Mouse (Mus musculus) intestine, postnatal 0 days (tissue): ENCODE data around the gene Gtf2ird1. TPM values are rescaled to one million over a fixed set of nuclear protein-coding genes. Genes with fewer than 3 reads are reported as not detected.

Source experiments
- ATAC-seq: fragments of 200-750 bp; cut with Nextera tagmentation; 2 replicates; pipeline ENCODE4 v1.8.0; 2017; ENCODE audit warnings: mild to moderate bottlenecking, moderate TSS enrichment, moderate library complexity
- H3K27ac ChIP-seq: fragments of 300-500 bp; sonication (generic); 2 replicates; pipeline ENCODE4 v1.5.1; 2014; ENCODE audit warnings: mild to moderate bottlenecking, low read depth, low read length, moderate library complexity
- H3K27me3 ChIP-seq: fragments of 300-500 bp; sonication (generic); replicated peaks from 2 replicates; pipeline ENCODE4 v1.6.1; 2014; ENCODE audit warnings: low read length, mixed read lengths; ENCODE audit not compliant: control insufficient read depth, insufficient read depth
- H3K36me3 ChIP-seq: fragments of 300-500 bp; sonication (generic); 2 replicates; pipeline ENCODE4 v1.6.1; 2014; ENCODE audit warnings: mild to moderate bottlenecking, moderate library complexity; ENCODE audit not compliant: control insufficient read depth, insufficient read depth
- H3K4me1 ChIP-seq: fragments of 300-500 bp; sonication (generic); replicated peaks from 2 replicates; pipeline ENCODE4 v1.6.1; 2014; ENCODE audit warnings: antibody characterized with exemption, low read length, mixed read lengths; ENCODE audit not compliant: control insufficient read depth, insufficient read depth
- H3K4me2 ChIP-seq: fragments of 300-500 bp; sonication (generic); replicated peaks from 2 replicates; pipeline ENCODE4 v1.6.1; 2014; ENCODE audit warnings: low read depth, mild to moderate bottlenecking, moderate library complexity
- H3K4me3 ChIP-seq: fragments of 300-500 bp; sonication (generic); 2 replicates; pipeline ENCODE4 v1.5.1; 2014; ENCODE audit warnings: low read depth, low read length
- H3K9ac ChIP-seq: fragments of 300-500 bp; sonication (generic); 2 replicates; pipeline ENCODE4 v1.6.1; 2014; ENCODE audit warnings: mild to moderate bottlenecking, low read depth, low read length
- H3K9me3 ChIP-seq: fragments of 300-500 bp; sonication (generic); 2 replicates; pipeline ENCODE4 v1.6.1; 2016; ENCODE audit warnings: mixed run types; ENCODE audit not compliant: control insufficient read depth
- CTCF ChIP-seq: sonication (generic); IDR thresholded peaks from 2 replicates; pipeline ENCODE4 v1.5.1; 2016; ENCODE audit warnings: low read depth, mild to moderate bottlenecking, control low read depth, antibody characterized with exemption, moderate library complexity
- WGBS: fragments of 180-500 bp; shearing (Covaris S2); extraction: QIAGEN DNeasy Blood & Tissue Kit; methylation state at CpG from one replicate; pipeline ENCODE4 v1.1.7; 2014; 5-methylcytosine and 5-hydroxymethylcytosine counted together
- polyA plus RNA-seq: library from polyadenylated mRNA; unstranded; fragments of >200 nt; fragmentation: Nextera tagmentation; extraction: Ambion mirVana; gene quantifications from 2 replicates; pipeline ENCODE4 v1.2.1, GENCODE M21; 2015

The Gtf2ird1 gene
- 42.8 and 46.8 TPM in 2 replicates for polyA plus RNA-seq

- no peaks in the 10 kb centered on the region for H3K9me3 ChIP-seq
- peak within 1 kb of the TSS; percentile 71 for H3K4me3 ChIP-seq
- 0 out of 2 replicates have a peak, but pooled peaks cover 4% of the 10 kb centered on the region for H3K4me1 ChIP-seq
- peaks cover 3% of the 10 kb centered on the region; the same call in 1 of the 2 replicates for H3K36me3 ChIP-seq
- H3K9ac ChIP-seq, result peak within 1 kb of the TSS; percentile 77
- no peaks in the 10 kb centered on the region for H3K27me3 ChIP-seq
- H3K27ac ChIP-seq, result peak within 1 kb of the TSS; percentile 91
- whole genome bisulfite sequencing, result 1% methylated on average over 44 of the region's 44 CpGs
- peak within 1 kb of the TSS; percentile 84 for H3K4me2 ChIP-seq
- peak; percentile 39 for ATAC-seq
- TF ChIP-seq CTCF, result no peak
These were observed at the start of gene Gtf2ird1 for GRCm38 (mm10) chr5:134456503-134456962. Gene Gtf2ird1, minus strand, starts transcription at chr5:134456716.

- Histone ChIP-seq H3K9ac (no peak overlapping the region), H3K4me2 (no peak overlapping the region), H3K27me3 (no peaks in the 10 kb centered on the region), H3K4me1 (no peaks in the 10 kb centered on the region), H3K4me3 (no peak overlapping the region), H3K27ac (no peak overlapping the region), H3K36me3 (peaks cover 79% of the 10 kb centered on the region), H3K9me3 (no peaks in the 10 kb centered on the region)
- 75% methylated on average over 9 of the region's 9 CpGs for WGBS
- ATAC-seq, result no peak
- TF ChIP-seq CTCF, result no peak
These were observed 49.3 kb upstream of the Gtf2ird1 start for GRCm38 (mm10) chr5:134505810-134506292.

DNA sequence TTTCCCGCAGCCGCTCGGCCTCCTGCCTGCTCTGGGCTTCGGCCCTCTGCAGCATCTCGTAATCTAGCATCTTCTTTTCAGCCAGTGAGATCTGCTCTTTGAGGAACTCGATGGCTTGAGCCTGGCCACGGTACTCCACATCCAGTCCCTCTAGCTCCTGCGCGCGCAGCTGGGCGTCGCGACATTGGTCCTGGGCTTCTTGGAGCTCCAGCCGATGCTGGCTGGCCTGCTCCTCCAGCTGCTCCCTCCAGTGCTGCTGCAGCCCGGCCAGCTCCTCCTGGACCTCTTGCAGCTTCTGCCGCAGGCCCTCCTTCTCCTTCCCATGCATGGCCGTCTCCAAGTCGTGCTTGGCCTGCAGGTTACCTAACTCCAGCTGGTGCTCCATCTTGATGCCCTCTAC is 46.1 kb upstream of the Gtf2ird1 start:
- no peak overlapping the region for H3K27ac ChIP-seq
- no peak overlapping the region for H3K4me3 ChIP-seq
- no peak for ATAC-seq
- H3K9me3 ChIP-seq, result no peaks in the 10 kb centered on the region
- H3K36me3 ChIP-seq, result peaks cover 65% of the 10 kb centered on the region
- TF ChIP-seq CTCF, result no peak
- no peaks in the 10 kb centered on the region for H3K27me3 ChIP-seq
- no peaks in the 10 kb centered on the region for H3K4me1 ChIP-seq
- no peak overlapping the region for H3K4me2 ChIP-seq
- no peak overlapping the region for H3K9ac ChIP-seq
- WGBS, result 92% methylated on average over 18 of the region's 18 CpGs

- Histone ChIP-seq H3K27ac (no peak overlapping the region), H3K36me3 (peaks cover 71% of the 10 kb centered on the region), H3K4me3 (no peak overlapping the region), H3K9me3 (no peaks in the 10 kb centered on the region), H3K9ac (no peak overlapping the region), H3K4me1 (no peaks in the 10 kb centered on the region), H3K4me2 (no peak overlapping the region), H3K27me3 (no peaks in the 10 kb centered on the region)
- peak; percentile 59 for TF ChIP-seq CTCF
- no peak for ATAC-seq
- 87% methylated on average over 9 of the region's 9 CpGs for WGBS
These were observed 44.9 kb upstream of the Gtf2ird1 start for GRCm38 (mm10) chr5:134501453-134501852.

DNA sequence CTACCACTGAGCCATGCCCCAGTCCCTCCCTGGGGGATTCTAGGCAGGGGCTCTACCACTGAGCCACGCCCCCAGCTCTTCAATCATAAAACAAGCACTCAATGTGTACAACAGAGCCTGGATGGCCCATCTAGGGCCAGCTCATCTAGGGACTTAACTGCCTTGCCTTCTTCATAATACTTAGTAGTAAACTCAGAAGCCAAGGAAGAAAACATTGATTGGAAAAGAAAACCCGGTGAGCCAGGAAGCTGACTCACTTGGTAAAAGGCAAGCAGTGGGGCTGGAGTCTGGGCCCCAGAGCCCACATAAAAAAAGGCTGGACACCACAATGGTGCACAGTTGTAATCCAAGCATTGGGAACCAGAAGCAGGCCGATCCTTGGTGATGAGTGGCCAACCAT is 44.2 kb upstream of the Gtf2ird1 start:
- H3K4me2 ChIP-seq, result no peak overlapping the region
- H3K9me3 ChIP-seq, result no peaks in the 10 kb centered on the region
- H3K27ac ChIP-seq, result no peak overlapping the region
- no peaks in the 10 kb centered on the region for H3K4me1 ChIP-seq
- no peak overlapping the region for H3K4me3 ChIP-seq
- 89% methylated on average over 3 of the region's 3 CpGs for WGBS
- TF ChIP-seq CTCF, result no peak
- H3K36me3 ChIP-seq, result peaks cover 74% of the 10 kb centered on the region
- H3K27me3 ChIP-seq, result no peaks in the 10 kb centered on the region
- no peak for ATAC-seq
- H3K9ac ChIP-seq, result no peak overlapping the region

DNA sequence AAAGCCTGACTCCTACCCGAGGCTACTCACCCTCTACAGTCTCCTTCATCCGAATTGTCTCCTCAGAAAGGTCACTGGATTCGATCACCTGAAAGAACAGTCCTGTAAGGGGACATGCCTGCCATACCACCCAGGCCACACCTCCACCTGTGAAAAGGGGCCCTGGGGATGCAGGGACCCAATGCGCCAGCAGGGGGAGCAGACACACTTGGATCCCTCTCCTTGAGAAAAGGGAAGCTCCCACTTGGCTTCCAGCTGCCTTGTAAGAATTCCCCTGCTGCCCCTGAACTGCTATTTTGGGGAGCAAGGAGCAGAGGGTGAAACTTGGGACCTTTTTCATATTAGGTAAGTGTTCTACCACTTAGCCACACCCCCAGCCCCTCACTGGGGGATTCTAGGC is 43.5 kb upstream of the Gtf2ird1 start:
- Histone ChIP-seq H3K4me3 (no peak overlapping the region), H3K4me1 (no peaks in the 10 kb centered on the region), H3K4me2 (no peak overlapping the region), H3K9me3 (no peaks in the 10 kb centered on the region), H3K27ac (no peak overlapping the region), H3K27me3 (no peaks in the 10 kb centered on the region), H3K36me3 (peaks cover 78% of the 10 kb centered on the region), H3K9ac (no peak overlapping the region)
- no peak for ATAC-seq
- WGBS, result 74% methylated on average over 4 of the region's 4 CpGs
- peak; percentile 81 for TF ChIP-seq CTCF

DNA sequence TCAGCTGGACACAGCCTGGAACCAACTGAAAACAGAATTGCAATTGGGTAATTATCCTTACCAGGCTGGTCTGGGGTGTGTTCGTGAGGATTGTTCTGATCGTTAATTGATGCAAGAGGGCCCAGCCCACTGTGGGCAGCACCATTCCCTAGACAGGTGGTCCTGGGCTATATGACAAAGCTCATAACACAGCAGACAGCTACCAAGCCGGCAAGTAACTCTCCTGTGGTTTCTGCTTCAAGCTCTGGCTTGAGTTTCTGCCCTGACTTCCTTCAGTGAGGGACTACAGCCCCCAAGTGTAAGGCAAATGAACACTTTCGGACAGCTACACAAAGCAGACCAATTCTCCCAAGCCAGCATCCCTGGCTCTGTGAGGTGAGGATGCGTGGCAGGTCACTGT is 40.5 kb upstream of the Gtf2ird1 start:
- no peaks in the 10 kb centered on the region for H3K4me1 ChIP-seq
- no peak for TF ChIP-seq CTCF
- no peak overlapping the region for H3K9ac ChIP-seq
- H3K9me3 ChIP-seq, result no peaks in the 10 kb centered on the region
- ATAC-seq, result no peak
- peaks cover 57% of the 10 kb centered on the region for H3K36me3 ChIP-seq
- H3K4me3 ChIP-seq, result no peak overlapping the region
- H3K4me2 ChIP-seq, result no peak overlapping the region
- 0 out of 2 replicates have a peak overlapping the region, but pooled peaks have one; percentile 0 for H3K27ac ChIP-seq
- H3K27me3 ChIP-seq, result no peaks in the 10 kb centered on the region
- 96% methylated on average over 5 of the region's 5 CpGs for WGBS
